Mouse (Mus musculus) CD4-positive, CD25-positive, alpha-beta regulatory T cell, adult 2 months (primary cell): Measurements from ENCODE around the gene Lkaaear1.

Experiments
- DNase-seq: peaks from one replicate; pipeline ENCODE4 v3.0.0-alpha.2; 2012; ENCODE audit warnings: low read depth, low spot score

Lkaaear1 gene

GRCm38 (mm10) chr2:181698241-181698640, at the start of gene Lkaaear1:
Gene Lkaaear1 (minus strand): TSS chr2:181698442.
- no peak for DNase-seq

GRCm38 (mm10) chr2:181730051-181730450, 31.8 kb upstream of the Lkaaear1 start:
- no peak for DNase-seq

GRCm38 (mm10) chr2:181727659-181728262, 29.5 kb upstream of the Lkaaear1 start:
- no peak for DNase-seq

GRCm38 (mm10) chr2:181722213-181722612, 24.0 kb upstream of the Lkaaear1 start:
- peak; percentile 46 for DNase-seq

GRCm38 (mm10) chr2:181721200-181721599, 23.0 kb upstream of the Lkaaear1 start:
- DNase-seq = no peak

- no peak for DNase-seq
These were observed 21.8 kb upstream of the Lkaaear1 start for GRCm38 (mm10) chr2:181720061-181720460.

- no peak for DNase-seq
These were observed 18.7 kb upstream of the Lkaaear1 start for GRCm38 (mm10) chr2:181716991-181717390.

GRCm38 (mm10) chr2:181715382-181715781, 17.1 kb upstream of the Lkaaear1 start:
- DNase-seq = no peak

- DNase-seq = peak; percentile 20
These were observed 16.7 kb upstream of the Lkaaear1 start, which contains the start of gene Oprl1 for GRCm38 (mm10) chr2:181714903-181715326. Gene Oprl1 (plus strand): TSS chr2:181715016.

GRCm38 (mm10) chr2:181713749-181714148, 15.5 kb upstream of the Lkaaear1 start:
- DNase-seq = no peak

GRCm38 (mm10) chr2:181706668-181707067, 8.4 kb upstream of the Lkaaear1 start:
- peak; percentile 78 for DNase-seq

- no peak for DNase-seq
These were observed 1.3 kb downstream of the Lkaaear1 start for GRCm38 (mm10) chr2:181696801-181697420.

GRCm38 (mm10) chr2:181695776-181696175, 2.5 kb downstream of the Lkaaear1 start:
- DNase-seq = no peak

- no peak for DNase-seq
These were observed 3.7 kb downstream of the Lkaaear1 start for GRCm38 (mm10) chr2:181694581-181694980.

GRCm38 (mm10) chr2:181693339-181694280, 4.6 kb downstream of the Lkaaear1 start, which contains the start of gene Rgs19:
Gene Rgs19 (minus strand): TSS chr2:181693977.
- peak; percentile 93 for DNase-seq

- no peak for DNase-seq
These were observed 5.9 kb downstream of the Lkaaear1 start for GRCm38 (mm10) chr2:181692304-181692703.

- DNase-seq = peak; percentile 49
These were observed 6.7 kb downstream of the Lkaaear1 start for GRCm38 (mm10) chr2:181691571-181691970.

GRCm38 (mm10) chr2:181691083-181691482, 7.2 kb downstream of the Lkaaear1 start:
- DNase-seq = no peak

GRCm38 (mm10) chr2:181689466-181690160, 8.6 kb downstream of the Lkaaear1 start:
- no peak for DNase-seq

- DNase-seq = no peak
These were observed 10.7 kb downstream of the Lkaaear1 start for GRCm38 (mm10) chr2:181687586-181687985.

GRCm38 (mm10) chr2:181685686-181686085, 12.6 kb downstream of the Lkaaear1 start:
- DNase-seq = no peak
